Mouse (Mus musculus) thymus, adult 2 months (tissue): ENCODE measurements around the gene Rnf123.

Experiments used
- CTCF ChIP-seq: fragments of 200-500 bp; IDR thresholded peaks from 2 replicates; pipeline ENCODE4 v1.5.1; 2012; ENCODE audit warnings: mild to moderate bottlenecking, control low read depth, low read length, moderate library complexity, borderline replicate concordance; ENCODE audit not compliant: control insufficient read depth, poor library complexity, insufficient read depth; ENCODE audit errors: extremely low read depth
- POLR2A ChIP-seq: fragments of 200-500 bp; IDR thresholded peaks from 2 replicates; pipeline ENCODE4 v1.6.1; 2012; ENCODE audit warnings: mild to moderate bottlenecking, low read length, control low read depth, moderate library complexity; ENCODE audit not compliant: control insufficient read depth, poor library complexity, insufficient read depth; ENCODE audit errors: extremely low read depth

DNA sequence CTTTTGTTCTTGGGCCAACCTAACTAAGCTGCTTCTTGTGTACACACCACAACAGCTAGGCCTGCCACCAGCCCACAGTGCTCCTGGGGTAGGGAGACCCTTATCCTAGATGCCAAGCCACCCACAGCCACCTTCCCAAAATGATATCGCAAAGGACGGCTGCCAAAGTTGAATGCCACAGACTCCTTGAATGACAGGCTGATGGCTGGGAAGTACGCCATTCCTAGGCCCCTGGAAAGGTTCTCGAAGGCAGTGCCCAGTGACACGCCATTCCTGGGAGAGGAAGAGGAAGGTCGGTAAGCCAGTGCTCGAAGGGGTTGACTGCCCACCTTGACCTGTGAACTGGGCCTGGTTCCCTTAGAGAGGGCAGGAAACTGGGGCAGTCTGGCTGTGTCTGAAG lies 13.6 kb downstream of the Rnf123 start:
- TF ChIP-seq CTCF, result no peak
- TF ChIP-seq POLR2A, result no peak
